Mouse (Mus musculus) heart, adult 18-20 months (tissue): ENCODE results near the gene Rrp36. TPM values are rescaled to one million over a fixed set of nuclear protein-coding genes. Genes with fewer than 3 reads are reported as not detected.

Source experiments
- DNase-seq, 2 experiments: peaks; one replicate each; pipeline ENCODE4 v3.0.0; 2021 to 2022; ENCODE audit warnings: mixed read lengths in 1 of 2
- total RNA-seq, 2 experiments: library from RNA; stranded (reverse); gene quantifications; 2 replicates each; pipeline ENCODE4 v1.2.3; 2021

Gene Rrp36
- total RNA-seq, 2 experiments from 2014 or later = 13.4 to 14.2 TPM

- DNase-seq = no peak
Measured at GRCm38 (mm10) chr17:46618769-46619682, 55.1 kb downstream of the Rrp36 start.

- DNase-seq = no peak
Measured at GRCm38 (mm10) chr17:46618394-46618768, 55.8 kb downstream of the Rrp36 start.

- no peak for DNase-seq
Measured at GRCm38 (mm10) chr17:46617799-46618198, 56.4 kb downstream of the Rrp36 start.

Other genes with a start within 250 kb of the Rrp36 start
- gene Crip3, start 245.4 kb downstream of the Rrp36 start, total RNA-seq = 1 to 10 TPM in 1 of 2 experiments, under 1 TPM in 1; 0.82 to 1.2 TPM
- not detected for gene Slc22a7, start 235.9 kb downstream of the Rrp36 start, total RNA-seq
- gene Ttbk1, start 186.7 kb downstream of the Rrp36 start, total RNA-seq = under 1 TPM; 0.20 to 0.28 TPM
- 1 to 10 TPM; 1.2 to 1.5 TPM for gene Dnph1, start 177.6 kb downstream of the Rrp36 start, total RNA-seq
- 10 to 100 TPM; 23.9 to 25.7 TPM for gene Cul9, start 128.0 kb downstream of the Rrp36 start, total RNA-seq
- 10 to 100 TPM; 88.4 to 93.6 TPM for gene Srf, start 118.2 kb downstream of the Rrp36 start, total RNA-seq
- 1 to 10 TPM; 2.0 to 2.5 TPM for gene Ptk7, start 44.8 kb downstream of the Rrp36 start, total RNA-seq
- 10 to 100 TPM; 25.9 to 26.8 TPM for gene Klc4, start 28.3 kb downstream of the Rrp36 start, total RNA-seq
- gene Mrpl2, start 28.1 kb downstream of the Rrp36 start, total RNA-seq = 100 to 1,000 TPM; 136 to 141 TPM
- 10 to 100 TPM; 16.9 to 18.8 TPM for gene Cul7, start 24.0 kb downstream of the Rrp36 start, total RNA-seq
- 10 to 100 TPM; 52.0 to 52.2 TPM for gene Mea1, start 4.4 kb upstream of the Rrp36 start, total RNA-seq
- gene Klhdc3, start 6.6 kb upstream of the Rrp36 start, total RNA-seq = 10 to 100 TPM; 53.5 to 60.2 TPM
- 10 to 100 TPM; 29.0 to 30.0 TPM for gene Ppp2r5d, start 30.8 kb upstream of the Rrp36 start, total RNA-seq
- 10 to 100 TPM; 36.1 to 39.2 TPM for gene Pex6, start 37.1 kb upstream of the Rrp36 start, total RNA-seq
- 1 to 10 TPM; 3.7 to 4.1 TPM for gene Gnmt, start 54.8 kb upstream of the Rrp36 start, total RNA-seq
- gene Cnpy3, start 77.9 kb upstream of the Rrp36 start, total RNA-seq = 10 to 100 TPM; 16.5 to 18.2 TPM
- not detected for gene Ptcra, start 89.4 kb upstream of the Rrp36 start, total RNA-seq
- gene 2310039H08Rik, start 98.3 kb upstream of the Rrp36 start, total RNA-seq = 10 to 100 TPM; 24.4 to 29.4 TPM
- 10 to 100 TPM; 59.8 to 61.8 TPM for gene Rpl7l1, start 108.3 kb upstream of the Rrp36 start, total RNA-seq
- gene Bicral, start 184.1 kb upstream of the Rrp36 start, total RNA-seq = 10 to 100 TPM in 1 of 2 experiments, 1 to 10 TPM in 1; 7.5 to 13.0 TPM
- 10 to 100 TPM; 16.0 to 16.6 TPM for gene Tbcc, start 216.3 kb upstream of the Rrp36 start, total RNA-seq
- gene Prph2, start 236.1 kb upstream of the Rrp36 start, total RNA-seq = not detected